Mouse (Mus musculus) embryonic stem cell, embryonic (primary cell): ENCODE results near the gene Cnfn.

Experiments
- CTCF ChIA-PET, 4 experiments: fragments of 300-600 bp in 2 of 4; fragments of 350-600 bp in 2 of 4; sonication (Branson Sonifier 250); formaldehyde crosslinking; loops; one replicate each; lab custom pipeline; 2022; ENCODE audit warnings: inconsistent platforms in 2 of 4; lab: Charles Lee
- POLR2A ChIA-PET, 4 experiments: fragments of 300-600 bp in 2 of 4; fragments of 350-600 bp in 2 of 4; sonication (Branson Sonifier 250); formaldehyde crosslinking; loops; one replicate each; lab custom pipeline; 2022; ENCODE audit warnings: antibody characterized with exemption in 4 of 4, inconsistent platforms in 1 of 4; lab: Charles Lee

Gene Cnfn

DNA sequence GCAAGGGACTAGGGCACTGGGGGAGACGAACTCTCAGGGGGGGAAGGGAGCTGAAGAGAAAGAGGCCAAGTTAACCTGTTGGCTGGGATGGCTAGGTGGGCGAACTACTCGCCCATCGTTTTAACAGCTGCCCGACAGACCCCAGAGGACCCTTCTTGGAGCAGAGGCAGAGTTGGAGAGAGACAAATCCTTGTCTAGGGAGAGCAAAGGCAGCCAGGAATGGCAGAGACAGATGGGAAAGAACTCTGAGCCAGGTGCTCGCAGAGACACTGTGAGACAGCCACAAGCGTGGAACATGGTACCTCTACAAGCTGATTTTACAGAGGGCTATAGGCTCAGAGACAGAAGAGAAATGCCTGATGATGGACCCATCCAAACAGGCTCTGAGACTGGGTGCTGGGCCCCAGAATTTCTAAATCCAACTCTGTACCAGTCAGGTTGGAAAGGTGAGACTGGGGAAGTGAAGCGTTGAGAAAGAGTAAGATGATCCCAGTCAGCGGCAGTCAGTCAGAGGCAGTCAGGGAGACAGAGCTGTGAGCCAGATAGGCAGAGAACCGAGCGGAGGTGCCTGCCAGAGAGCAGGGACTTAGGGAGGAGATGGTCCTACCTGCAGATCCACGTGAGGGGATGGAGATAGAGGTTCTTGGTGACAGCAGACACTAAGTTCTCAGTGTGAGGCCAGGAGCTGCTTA, at the start of gene Cnfn:
TSS of gene Cnfn (minus strand) at position 667 of the 692 bp plus-strand sequence.
- ChIA-PET POLR2A (interaction anchor here in 1 of 4 experiments (1.3 to 2.7 kb wide), 2 partner anchors 8 to 71 kb away, joined by 3 to 8 read pairs; partner anchors contain the start of gene Pafah1b3), CTCF (interaction anchor here in 1 of 4 experiments (0.6 kb wide), 1 partner anchor 29 kb away, joined by 3 read pairs; no protein-coding TSS in a partner anchor)

DNA sequence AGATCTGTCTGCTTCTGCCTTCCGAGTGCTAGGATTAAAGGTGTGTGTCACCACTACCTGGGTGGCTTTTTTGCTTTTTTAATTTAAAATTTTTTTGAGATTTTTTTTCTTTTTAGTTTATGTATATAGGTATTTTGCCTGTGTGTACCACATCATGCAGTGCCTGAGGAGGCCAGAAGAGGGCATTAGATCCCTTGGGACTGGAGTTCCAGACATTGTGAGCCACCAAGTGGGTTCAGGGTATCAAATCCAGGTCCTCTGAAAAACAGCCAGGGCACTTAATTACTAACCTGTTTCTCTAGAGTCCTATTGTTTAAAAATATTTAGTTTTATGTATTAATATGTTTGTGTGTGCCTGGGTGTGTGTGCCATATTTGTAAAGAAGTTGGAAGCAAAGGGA, 48.1 kb upstream of the Cnfn start:
- ChIA-PET POLR2A (no interaction called here), CTCF (no interaction called here)

DNA sequence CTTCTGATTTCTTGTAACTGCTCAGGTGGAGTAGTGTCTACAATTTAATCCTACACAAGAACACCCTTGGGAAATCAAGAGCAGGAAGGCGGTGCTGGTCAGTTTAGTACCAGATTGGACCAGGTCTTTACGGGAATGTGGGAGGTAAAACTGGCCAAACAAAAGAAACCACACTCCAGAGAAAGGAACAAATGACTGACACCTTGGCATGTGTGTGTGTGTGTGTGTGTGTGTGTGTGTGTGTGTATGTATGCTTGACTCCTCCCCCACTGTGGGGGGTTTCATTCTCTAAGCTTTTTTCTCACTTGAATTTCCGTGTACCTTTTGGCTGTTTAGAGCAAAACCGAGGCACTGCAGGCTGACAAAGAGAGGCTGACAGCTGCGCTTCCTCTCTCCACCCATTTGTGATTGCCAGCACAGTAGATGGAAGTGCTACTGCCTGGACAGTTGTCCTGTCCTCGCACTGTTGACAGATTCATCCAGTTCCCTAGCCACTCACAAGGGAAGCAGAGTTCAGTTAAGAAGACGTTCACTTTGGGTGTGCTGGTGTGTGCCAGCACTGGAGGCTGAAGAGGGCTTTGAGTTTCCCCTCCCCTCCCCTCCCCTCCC, 43.4 kb upstream of the Cnfn start, which contains the start of gene Cxcl17:
TSS of gene Cxcl17 (minus strand) at position 54 of the 609 bp plus-strand sequence.
- POLR2A ChIA-PET, result interaction anchor here in 2 of 4 experiments (0.5 to 0.9 kb wide), 4 partner anchors 18 to 338 kb away, joined by 3 to 8 read pairs (median 4); no protein-coding TSS in a partner anchor
- CTCF ChIA-PET, result interaction anchor here (0.6 to 2.3 kb wide), 5 partner anchors 10 to 21 kb away, joined by 3 to 10 read pairs (median 4); no protein-coding TSS in a partner anchor

DNA sequence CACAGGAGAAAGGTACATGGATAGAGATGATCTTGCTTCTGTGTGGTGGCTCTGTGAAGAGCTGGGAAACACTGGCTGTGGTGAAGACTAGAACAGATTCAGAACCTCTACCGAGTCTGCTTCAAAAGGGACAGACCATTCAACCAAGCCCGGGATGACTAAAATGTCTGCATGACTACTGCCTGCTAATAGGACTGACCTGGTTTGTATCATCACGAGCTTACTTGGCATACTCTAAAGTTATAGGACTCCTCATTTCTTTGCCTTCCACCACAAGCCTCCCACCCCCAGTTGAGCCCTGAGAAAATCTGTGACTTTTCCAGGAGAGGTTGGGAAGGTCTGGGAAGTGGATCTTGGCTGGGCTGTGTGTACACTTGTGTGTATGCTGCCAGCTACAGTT, 42.3 kb upstream of the Cnfn start:
- CTCF ChIA-PET, result interaction anchor here in 3 of 4 experiments (0.5 to 1.8 kb wide), 4 partner anchors 9 to 85 kb away, joined by 3 to 6 read pairs (median 4); no protein-coding TSS in a partner anchor
- POLR2A ChIA-PET, result interaction anchor here in 1 of 4 experiments (0.5 kb wide), 1 partner anchor 209 kb away, joined by 4 read pairs; no protein-coding TSS in a partner anchor

DNA sequence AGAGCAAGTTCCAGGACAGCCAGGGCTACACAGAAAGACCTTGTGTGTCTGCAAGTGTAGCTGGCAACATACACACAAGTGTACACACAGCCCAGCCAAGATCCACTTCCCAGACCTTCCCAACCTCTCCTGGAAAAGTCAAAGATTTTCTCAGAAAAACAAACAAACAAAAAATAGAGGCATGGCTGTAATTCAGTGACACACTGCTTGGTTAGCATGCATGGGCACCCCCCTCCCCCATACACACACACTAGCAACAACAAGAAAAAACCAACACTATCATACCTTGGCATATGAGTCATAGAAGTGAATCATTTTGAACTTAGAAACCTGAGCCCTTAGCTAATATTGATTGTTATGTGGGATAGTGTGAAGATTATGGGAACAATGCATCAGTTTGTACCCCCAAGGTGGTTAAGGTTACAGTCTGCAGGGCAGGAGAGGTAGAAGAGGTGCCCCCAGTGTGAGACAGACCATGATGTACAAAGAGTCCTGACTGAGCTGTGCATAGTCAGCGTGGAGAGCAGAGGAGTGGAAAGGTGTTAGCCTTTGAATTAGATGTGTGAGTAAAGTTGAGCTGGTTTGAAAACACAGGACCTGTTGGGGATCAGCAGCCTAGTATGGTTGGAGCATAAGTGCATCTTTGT, 41.6 kb upstream of the Cnfn start:
- ChIA-PET CTCF (interaction anchor here (0.5 to 1.8 kb wide), 7 partner anchors 8 to 109 kb away, joined by 3 to 7 read pairs (median 5); no protein-coding TSS in a partner anchor), POLR2A (interaction anchor here in 2 of 4 experiments (0.5 to 1.1 kb wide), 2 partner anchors 94 to 210 kb away, joined by 3 to 4 read pairs; partner anchors contain the start of gene Megf8 (in 1 of the 2))

DNA sequence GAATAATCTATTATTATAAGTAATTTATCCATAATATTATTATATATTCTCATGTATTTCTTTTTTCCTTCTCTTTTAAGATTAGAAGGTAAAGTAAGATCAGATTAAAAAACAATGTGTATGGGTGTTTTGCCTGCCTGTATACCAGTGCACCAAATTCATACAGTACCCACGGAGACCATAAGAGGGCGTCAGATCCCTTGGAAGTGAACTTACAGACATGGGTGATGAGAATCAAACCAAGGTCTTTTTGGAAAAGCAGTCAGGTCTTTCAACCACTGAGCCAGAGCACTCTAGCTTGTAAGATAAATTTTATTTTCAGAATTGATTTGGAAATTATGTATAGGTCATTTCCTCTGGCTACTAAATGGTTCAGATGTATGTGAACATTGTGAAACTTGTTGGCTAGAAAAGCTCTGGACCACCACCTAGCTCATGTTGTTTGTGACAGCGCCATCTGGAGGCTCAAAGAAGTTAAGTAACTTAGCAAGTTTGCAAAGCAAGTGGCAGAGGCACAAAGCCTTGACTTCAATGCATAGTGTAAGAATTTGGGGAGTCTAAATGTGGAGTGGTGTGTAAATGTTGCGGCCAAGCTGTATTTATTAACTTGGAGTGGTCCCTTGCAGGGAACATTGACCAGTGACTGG, 39.7 kb upstream of the Cnfn start:
- CTCF ChIA-PET, result interaction anchor here (0.5 to 2.4 kb wide), 89 partner anchors 9 to 1819 kb away, joined by 3 to 15 read pairs (median 4); partner anchors contain the start of genes B9d2 (in 1 of the 4), Ceacam1 (in 1 of the 4), Lipe (in 1 of the 4) and Megf8 (in 1 of the 4)

DNA sequence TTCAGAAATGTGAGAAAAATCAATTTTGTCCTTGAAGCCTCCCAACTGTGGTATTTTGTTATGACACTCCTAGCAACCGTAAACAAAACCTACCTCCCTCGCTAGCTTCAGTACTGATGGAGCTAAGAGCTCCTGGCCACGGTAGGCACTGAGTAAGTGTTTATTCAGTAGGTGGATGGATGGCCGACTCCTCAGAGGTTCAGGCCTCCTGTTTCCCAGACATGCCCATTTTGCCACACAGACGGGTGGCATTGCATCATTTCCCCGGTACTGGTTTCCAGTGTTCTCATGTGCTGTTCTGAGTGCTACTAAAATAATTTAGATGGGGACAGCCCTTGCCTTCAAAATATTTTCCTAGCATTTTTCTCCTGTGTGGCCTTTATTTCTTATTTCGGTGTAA, 36.9 kb upstream of the Cnfn start:
- CTCF ChIA-PET, result interaction anchor here in 1 of 4 experiments (0.5 to 1.6 kb wide), 2 partner anchors 90 to 218 kb away, joined by 4 read pairs; partner anchors contain the start of gene Megf8

More for the DNA sequence above, 39.7 kb upstream of the Cnfn start:
- POLR2A ChIA-PET, result interaction anchor here in 3 of 4 experiments (0.5 to 1.8 kb wide), 13 partner anchors 13 to 311 kb away, joined by 3 to 5 read pairs (median 4); partner anchors contain the start of genes B9d2 (in 1 of the 3) and Megf8 (in 1 of the 3)

DNA sequence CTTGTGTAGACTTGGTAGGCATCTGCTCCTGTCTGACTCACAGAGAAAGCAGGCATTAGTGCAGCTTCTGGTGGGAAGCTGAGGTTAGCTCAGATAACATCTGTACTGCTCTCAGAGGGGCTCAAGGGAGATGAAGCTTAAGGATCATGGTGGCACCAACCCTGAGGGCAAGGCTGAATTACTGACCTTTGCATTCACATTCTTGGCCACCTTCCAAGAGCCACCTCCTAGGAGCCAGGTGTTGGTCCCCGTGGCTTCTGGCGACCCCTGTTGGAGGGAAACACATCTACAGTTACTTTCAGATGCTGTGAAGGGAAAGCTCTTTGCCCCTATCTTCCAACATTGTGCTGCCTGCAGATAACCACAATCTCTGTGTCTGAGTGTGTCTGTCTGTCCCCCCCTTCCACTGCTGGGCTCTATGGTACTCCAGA, 33.2 kb upstream of the Cnfn start:
- CTCF ChIA-PET, result interaction anchor here (0.5 to 2.5 kb wide), 74 partner anchors 9 to 430 kb away, joined by 3 to 17 read pairs (median 5); partner anchors contain the start of genes Megf8 (in 3 of the 4), Cxcl17 (in 2 of the 4), Cic (in 1 of the 4) and Pafah1b3 (in 1 of the 4)
- POLR2A ChIA-PET, result interaction anchor here (0.6 to 1.7 kb wide), 12 partner anchors 9 to 498 kb away, joined by 3 to 5 read pairs (median 3); partner anchors contain the start of gene Pafah1b3 (in 1 of the 4)

More for the DNA sequence above, 36.9 kb upstream of the Cnfn start:
- POLR2A ChIA-PET, result no interaction called here

DNA sequence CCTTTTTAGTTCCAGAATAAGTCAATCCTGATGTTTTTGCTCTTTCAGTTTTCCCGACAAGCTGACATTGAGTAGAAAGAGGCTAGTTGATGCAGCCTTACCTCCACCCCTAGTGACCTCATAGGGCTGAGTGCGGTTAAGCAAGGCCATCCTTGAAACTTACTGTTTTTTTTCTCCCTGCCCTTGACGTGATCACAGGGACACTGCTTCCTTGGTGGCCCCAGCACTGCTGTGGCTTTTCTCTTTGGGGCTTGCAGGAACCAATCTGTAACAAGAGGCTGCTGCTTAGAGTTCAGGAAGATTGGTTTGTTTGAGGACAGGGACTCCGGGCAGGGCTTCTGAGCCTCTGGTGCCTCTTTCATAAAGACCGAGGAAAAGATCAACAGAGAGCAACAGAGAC, 32.5 kb upstream of the Cnfn start:
- POLR2A ChIA-PET, result interaction anchor here (0.6 to 1.7 kb wide), 7 partner anchors 31 to 497 kb away, joined by 3 to 5 read pairs (median 3); partner anchors contain the start of gene Pafah1b3 (in 1 of the 4)

DNA sequence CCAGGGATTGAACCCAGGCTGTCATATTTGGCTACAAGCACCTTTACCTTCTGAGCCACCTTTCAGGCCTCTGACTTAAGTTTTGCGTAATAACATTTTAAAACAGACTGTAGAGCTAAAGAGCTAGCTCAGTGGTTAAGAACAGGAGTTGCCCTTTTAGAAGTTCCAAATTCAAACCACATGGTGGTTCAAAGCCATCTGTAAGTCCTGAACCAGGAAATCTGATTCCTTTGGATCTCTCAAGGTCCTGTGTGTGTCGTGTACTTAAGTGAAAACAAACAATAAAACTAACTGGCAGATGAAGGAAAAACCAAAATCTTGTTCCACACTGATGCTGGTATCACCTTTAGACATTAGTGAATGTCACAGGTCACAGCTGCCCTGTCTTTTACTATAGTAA, 32.0 kb upstream of the Cnfn start:
- POLR2A ChIA-PET, result interaction anchor here in 1 of 4 experiments (1.1 kb wide), 1 partner anchor 67 kb away, joined by 3 read pairs; no protein-coding TSS in a partner anchor
- CTCF ChIA-PET, result interaction anchor here in 2 of 4 experiments (1.5 to 1.7 kb wide), 5 partner anchors 12 to 187 kb away, joined by 4 to 10 read pairs (median 7); partner anchors contain the start of genes Cxcl17 (in 1 of the 2) and Megf8 (in 1 of the 2)

More for the DNA sequence above, 32.5 kb upstream of the Cnfn start:
- CTCF ChIA-PET, result interaction anchor here in 3 of 4 experiments (0.5 to 2.5 kb wide), 46 partner anchors 8 to 429 kb away, joined by 3 to 17 read pairs (median 5); partner anchors contain the start of genes Cxcl17 (in 2 of the 3), Megf8 (in 2 of the 3), Cic (in 1 of the 3) and Pafah1b3 (in 1 of the 3)

DNA sequence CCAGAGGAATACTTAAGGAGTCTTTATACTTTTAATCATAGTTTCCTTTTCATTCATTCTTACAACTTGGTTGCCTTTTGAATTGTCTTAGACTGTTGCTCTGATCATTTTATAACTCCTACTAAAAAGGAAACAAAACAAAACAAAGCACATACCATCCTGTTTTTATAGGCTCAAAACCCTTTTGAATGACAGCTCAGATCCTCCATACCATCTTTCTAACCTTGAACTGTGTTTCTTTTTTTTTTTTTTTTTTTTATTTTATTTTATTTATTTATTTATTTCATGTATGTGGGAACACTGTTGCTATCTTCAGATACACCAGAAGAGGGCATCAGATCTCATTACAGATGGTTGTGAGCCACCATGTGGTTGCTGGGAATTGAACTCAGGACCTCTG, 29.5 kb upstream of the Cnfn start:
- CTCF ChIA-PET, result interaction anchor here in 1 of 4 experiments (0.6 kb wide), 2 partner anchors 93 to 207 kb away, joined by 3 read pairs; no protein-coding TSS in a partner anchor
- POLR2A ChIA-PET, result interaction anchor here in 3 of 4 experiments (0.6 to 0.7 kb wide), 4 partner anchors 34 to 552 kb away, joined by 3 to 5 read pairs (median 3); no protein-coding TSS in a partner anchor

DNA sequence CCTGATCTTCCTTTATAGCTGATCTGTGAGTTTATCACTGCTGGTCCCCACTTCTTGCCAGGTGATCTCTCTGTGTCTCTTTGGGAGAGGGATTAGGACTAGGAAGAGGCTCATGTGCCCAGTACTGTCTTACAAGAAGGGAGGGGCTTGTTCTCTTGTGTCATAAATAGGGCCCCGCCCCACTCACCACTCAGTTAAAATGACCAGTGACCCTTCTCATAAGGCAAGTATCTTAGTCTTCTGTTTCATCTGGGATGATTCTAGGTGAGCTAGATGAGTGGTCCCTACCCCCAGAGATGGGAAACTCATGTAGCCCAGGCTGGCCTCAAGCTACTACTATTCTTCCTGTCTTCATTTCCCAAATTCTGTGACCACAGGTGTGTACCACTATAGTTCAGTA, 29.1 kb upstream of the Cnfn start, which contains the start of gene Lipe:
TSS of gene Lipe (minus strand) at position 101 of the 400 bp plus-strand sequence.
- ChIA-PET POLR2A (interaction anchor here in 3 of 4 experiments (0.6 to 1.7 kb wide), 5 partner anchors 24 to 552 kb away, joined by 3 to 5 read pairs (median 3); no protein-coding TSS in a partner anchor), CTCF (interaction anchor here in 2 of 4 experiments (0.6 to 1.0 kb wide), 3 partner anchors 11 to 207 kb away, joined by 3 to 4 read pairs (median 3); no protein-coding TSS in a partner anchor)

DNA sequence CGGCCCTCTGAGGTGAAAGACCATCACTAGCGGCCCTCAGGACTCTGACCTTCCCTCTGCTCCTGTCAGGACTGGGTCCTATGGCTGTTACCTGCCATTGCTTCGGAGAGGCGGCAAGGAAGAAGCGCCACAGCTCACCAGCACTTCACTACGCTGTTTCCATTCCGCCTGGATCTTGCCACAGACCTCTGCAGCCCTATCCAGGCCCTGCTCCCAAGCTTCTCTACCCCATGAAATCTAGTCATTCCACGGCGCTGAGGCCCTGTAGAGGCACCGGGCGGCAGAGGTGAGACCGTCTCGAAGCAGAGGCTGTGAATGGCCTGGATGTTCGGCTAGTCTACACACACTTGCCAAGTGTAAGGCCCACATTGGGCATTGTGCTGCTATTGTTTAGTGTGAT, 27.1 kb upstream of the Cnfn start:
- ChIA-PET CTCF (interaction anchor here (0.5 to 2.3 kb wide), 8 partner anchors 13 to 303 kb away, joined by 3 to 11 read pairs (median 4); no protein-coding TSS in a partner anchor), POLR2A (interaction anchor here in 3 of 4 experiments (0.7 to 4.3 kb wide), 10 partner anchors 16 to 358 kb away, joined by 3 to 43 read pairs (median 5); no protein-coding TSS in a partner anchor)

DNA sequence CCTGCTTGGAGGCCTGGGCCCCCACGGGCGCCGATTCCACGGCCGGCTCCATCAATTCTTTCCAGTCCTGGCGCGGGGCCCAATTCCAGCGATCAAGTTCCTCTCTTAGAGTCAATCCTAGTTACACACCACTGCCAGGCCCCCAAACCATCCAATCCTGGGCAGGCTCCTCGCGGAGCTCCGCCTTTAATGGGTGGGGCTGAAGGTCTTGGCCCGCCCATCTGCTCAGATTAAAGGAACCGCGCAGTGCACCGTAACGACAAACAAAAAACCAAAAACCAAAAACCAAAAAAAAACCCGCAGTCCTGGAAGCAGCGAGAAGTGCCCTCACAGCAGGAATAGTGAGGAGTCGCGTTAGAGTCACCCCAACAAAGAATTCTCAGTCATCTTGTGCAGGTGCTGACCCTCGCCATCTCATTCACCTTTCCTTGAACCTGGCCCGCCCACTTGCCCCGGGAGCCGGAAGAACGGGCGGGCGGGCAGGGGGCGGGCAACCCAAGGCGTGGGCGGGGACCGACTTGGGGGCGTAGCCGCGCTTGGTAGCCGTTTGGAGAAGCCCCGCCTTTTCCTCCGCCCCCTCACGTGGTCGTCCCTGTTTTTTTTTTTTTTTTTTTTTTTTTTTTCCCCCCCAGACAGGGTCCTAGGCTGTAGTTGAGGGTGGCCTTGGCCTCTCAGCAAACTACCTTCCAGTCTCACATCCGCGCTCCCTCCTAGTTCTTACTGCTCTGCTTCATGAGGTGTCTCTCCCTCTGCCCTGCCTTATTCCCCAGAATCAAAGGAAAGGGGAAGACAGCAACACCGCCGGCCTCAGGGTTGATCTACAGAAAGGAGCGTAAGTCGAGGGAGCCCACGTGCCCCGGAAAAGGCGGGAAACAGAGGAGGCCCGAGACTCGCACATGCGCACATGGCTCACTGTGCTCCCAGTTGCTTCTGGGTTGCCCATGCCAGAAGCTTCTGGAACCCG, 26.3 kb upstream of the Cnfn start:
- POLR2A ChIA-PET, result interaction anchor here (0.6 to 4.3 kb wide), 46 partner anchors 8 to 360 kb away, joined by 3 to 43 read pairs (median 4); partner anchors contain the start of genes Cic (in 2 of the 4), B9d2 (in 1 of the 4), Cxcl17 (in 1 of the 4) and Gsk3a (in 1 of the 4)
- CTCF ChIA-PET, result interaction anchor here (0.6 to 3.2 kb wide), 22 partner anchors 7 to 445 kb away, joined by 3 to 17 read pairs (median 5); partner anchors contain the start of genes Megf8 (in 2 of the 4), Ceacam1 (in 1 of the 4) and Pafah1b3 (in 1 of the 4)
